Mouse (Mus musculus) lung, postnatal 0 days (tissue): ENCODE data around the gene Ubap2l. TPM values are rescaled to one million over a fixed set of nuclear protein-coding genes. Genes with fewer than 3 reads are reported as not detected.

Source experiments
- ATAC-seq: fragments of 200-750 bp; cut with Nextera tagmentation; 2 replicates; pipeline ENCODE4 v1.8.0; 2017; ENCODE audit warnings: moderate library complexity
- DNase-seq: peaks from one replicate; pipeline ENCODE4 v3.0.0-alpha.2; 2016; ENCODE audit warnings: low spot score
- H3K27ac ChIP-seq: fragments of 300-500 bp; sonication (generic); 2 replicates; pipeline ENCODE4 v1.5.1; 2014; ENCODE audit warnings: antibody characterized with exemption, mild to moderate bottlenecking, low read length, mixed read lengths
- H3K27me3 ChIP-seq: fragments of 300-500 bp; sonication (generic); replicated peaks from 2 replicates; pipeline ENCODE4 v1.6.1; 2014; ENCODE audit warnings: low read length, mixed read lengths; ENCODE audit not compliant: insufficient read depth
- H3K36me3 ChIP-seq: fragments of 300-500 bp; sonication (generic); 2 replicates; pipeline ENCODE4 v1.6.1; 2014; ENCODE audit warnings: low read length, mixed read lengths; ENCODE audit not compliant: insufficient read depth
- H3K4me1 ChIP-seq: fragments of 300-500 bp; sonication (generic); 2 replicates; pipeline ENCODE4 v1.6.1; 2014; ENCODE audit warnings: antibody characterized with exemption, low read depth, low read length, mixed read lengths; ENCODE audit not compliant: insufficient read depth
- H3K4me2 ChIP-seq: fragments of 300-500 bp; sonication (generic); replicated peaks from 2 replicates; pipeline ENCODE4 v1.6.1; 2014; ENCODE audit warnings: low read depth, mild to moderate bottlenecking, low read length, moderate library complexity, mixed read lengths
- H3K4me3 ChIP-seq: fragments of 300-500 bp; sonication (generic); 2 replicates; pipeline ENCODE4 v1.5.1; 2014; ENCODE audit warnings: low read depth, low read length
- H3K9ac ChIP-seq: fragments of 300-500 bp; sonication (generic); replicated peaks from 2 replicates; pipeline ENCODE4 v1.6.1; 2014; ENCODE audit warnings: low read depth, mild to moderate bottlenecking
- H3K9me3 ChIP-seq: fragments of 300-500 bp; sonication (generic); 2 replicates; pipeline ENCODE4 v1.6.1; 2016; ENCODE audit warnings: low read length, mixed read lengths
- CTCF ChIP-seq: IDR thresholded peaks from 2 replicates; pipeline ENCODE4 v1.5.1; 2016; ENCODE audit warnings: antibody characterized with exemption, mild to moderate bottlenecking
- EP300 ChIP-seq: IDR thresholded peaks from 2 replicates; pipeline ENCODE4 v1.6.1; 2016; ENCODE audit warnings: antibody characterized with exemption, mild to moderate bottlenecking, control low read depth
- WGBS: fragments of 180-500 bp; shearing (Covaris S2); extraction: QIAGEN DNeasy Blood & Tissue Kit; methylation state at CpG from one replicate; pipeline ENCODE4 v1.1.7; 2014; 5-methylcytosine and 5-hydroxymethylcytosine counted together
- polyA plus RNA-seq: library from polyadenylated mRNA; unstranded; fragments of >200 nt; fragmentation: Nextera tagmentation; extraction: Ambion mirVana; gene quantifications from 2 replicates; pipeline ENCODE4 v1.2.1, GENCODE M21; 2015

Gene Ubap2l
- polyA plus RNA-seq, 1 experiment from 2014 or later: 101 TPM

GRCm38 (mm10) chr3:90016626-90017025, 35.8 kb downstream of the Ubap2l start:
- 95% methylated on average over 4 of the region's 4 CpGs for WGBS
- no peak overlapping the region for H3K4me2 ChIP-seq

GRCm38 (mm10) chr3:90010291-90010690, 42.1 kb downstream of the Ubap2l start:
- H3K27ac ChIP-seq: no peak overlapping the region
- DNase-seq (no peak), ATAC-seq (no peak)
- no peak overlapping the region for H3K4me2 ChIP-seq
- H3K27me3 ChIP-seq: no peaks in the 10 kb centered on the region
- TF ChIP-seq CTCF (no peak), EP300 (no peak)
- no peaks in the 10 kb centered on the region for H3K9me3 ChIP-seq
- no peaks in the 10 kb centered on the region for H3K4me1 ChIP-seq
- H3K4me3 ChIP-seq: no peak overlapping the region
- peaks cover 68% of the 10 kb centered on the region; the same call in 1 of the 2 replicates for H3K36me3 ChIP-seq
- WGBS: 55% methylated on average over 2 of the region's 2 CpGs
- H3K9ac ChIP-seq: no peak overlapping the region

More at GRCm38 (mm10) chr3:90016626-90017025, 35.8 kb downstream of the Ubap2l start:
- ATAC-seq (no peak), DNase-seq (no peak)
- Histone ChIP-seq H3K4me3 (no peak overlapping the region), H3K36me3 (peaks cover 81% of the 10 kb centered on the region; the same call in 1 of the 2 replicates), H3K27ac (no peak overlapping the region), H3K9me3 (no peaks in the 10 kb centered on the region), H3K9ac (no peak overlapping the region), H3K4me1 (no peaks in the 10 kb centered on the region), H3K27me3 (no peaks in the 10 kb centered on the region)
- TF ChIP-seq CTCF (no peak), EP300 (no peak)

GRCm38 (mm10) chr3:90004091-90004796, 48.2 kb downstream of the Ubap2l start:
- no peak overlapping the region for H3K4me2 ChIP-seq
- H3K9ac ChIP-seq: no peak overlapping the region
- H3K36me3 ChIP-seq: peaks cover 29% of the 10 kb centered on the region; the same call in 1 of the 2 replicates
- no peak overlapping the region for H3K4me3 ChIP-seq
- H3K27me3 ChIP-seq: no peaks in the 10 kb centered on the region
- H3K4me1 ChIP-seq: no peaks in the 10 kb centered on the region
- no peaks in the 10 kb centered on the region for H3K9me3 ChIP-seq
- peak; percentile 73 for DNase-seq
- H3K27ac ChIP-seq: 0 out of 2 replicates have a peak overlapping the region, but pooled peaks have one; percentile 0
- 49% methylated on average over 3 of the region's 3 CpGs for WGBS
- ATAC-seq: peak; percentile 75
- no peak for TF ChIP-seq CTCF
- TF ChIP-seq EP300: peak; percentile 40

GRCm38 (mm10) chr3:89999830-90000229, 52.6 kb downstream of the Ubap2l start:
- no peaks in the 10 kb centered on the region for H3K27me3 ChIP-seq
- H3K9ac ChIP-seq: no peak overlapping the region
- H3K4me1 ChIP-seq: no peaks in the 10 kb centered on the region
- TF ChIP-seq EP300: no peak
- no peak for TF ChIP-seq CTCF
- DNase-seq (no peak), ATAC-seq (no peak)
- WGBS: 73% methylated on average over 4 of the region's 4 CpGs
- no peaks in the 10 kb centered on the region; the same call in 1 of the 2 replicates for H3K36me3 ChIP-seq
- H3K4me3 ChIP-seq: no peak overlapping the region
- H3K27ac ChIP-seq: peak overlapping the region; percentile 95; the same call in 1 of the 2 replicates
- H3K9me3 ChIP-seq: no peaks in the 10 kb centered on the region
- H3K4me2 ChIP-seq: no peak overlapping the region; the same call in 1 of the 2 replicates

GRCm38 (mm10) chr3:89999090-89999489, 53.3 kb downstream of the Ubap2l start:
- Histone ChIP-seq H3K36me3 (no peaks in the 10 kb centered on the region; the same call in 1 of the 2 replicates), H3K4me2 (peak overlapping the region; percentile 86), H3K9me3 (no peaks in the 10 kb centered on the region), H3K9ac (peak overlapping the region; percentile 75), H3K27me3 (no peaks in the 10 kb centered on the region), H3K4me1 (no peaks in the 10 kb centered on the region), H3K27ac (peak overlapping the region; percentile 95), H3K4me3 (peak overlapping the region; percentile 72)
- DNase-seq: peak; percentile 39
- WGBS: 14% methylated on average over 8 of the region's 8 CpGs
- TF ChIP-seq EP300: no peak
- TF ChIP-seq CTCF: no peak
- peak; percentile 32; the same call in 1 of the 2 replicates for ATAC-seq

- TF ChIP-seq CTCF (no peak), EP300 (no peak)
- Histone ChIP-seq H3K4me3 (peak within 1 kb of the TSS; percentile 72), H3K4me1 (no peaks in the 10 kb centered on the region), H3K4me2 (peak within 1 kb of the TSS; percentile 86), H3K27ac (peak within 1 kb of the TSS; percentile 95), H3K9me3 (no peaks in the 10 kb centered on the region), H3K27me3 (no peaks in the 10 kb centered on the region), H3K9ac (peak within 1 kb of the TSS; percentile 75), H3K36me3 (no peaks in the 10 kb centered on the region; the same call in 1 of the 2 replicates)
- peak; percentile 98 for DNase-seq
- under 1% methylated on average over 24 of the region's 26 CpGs for WGBS
- peak; percentile 97 for ATAC-seq
Measured at GRCm38 (mm10) chr3:89998612-89999054, 53.8 kb downstream of the Ubap2l start, which contains the start of gene Hax1. TSS of gene Hax1 (minus strand) at chr3:89998780.
